Mouse (Mus musculus) hindbrain, embryonic 11.5 days (tissue): ENCODE results near the gene BC030867. TPM values are rescaled to one million over a fixed set of nuclear protein-coding genes. Genes with fewer than 3 reads are reported as not detected.
A peak's percentile ranks its signal among the peaks of the same experiment; 100 is the strongest.

Experiments
- ATAC-seq: fragments of 200-750 bp; cut with Nextera tagmentation; 2 replicates; pipeline ENCODE4 v1.8.0; 2017; ENCODE audit warnings: mild to moderate bottlenecking, moderate TSS enrichment, moderate library complexity; ENCODE audit not compliant: low FRiP score
- DNase-seq: peaks from one replicate; pipeline ENCODE4 v3.0.0-alpha.2; 2015; ENCODE audit warnings: low spot score
- H3K27ac ChIP-seq: fragments of 300-500 bp; sonication (generic); 2 replicates; pipeline ENCODE4 v1.5.1; 2014; ENCODE audit warnings: mild to moderate bottlenecking, low read depth, low read length
- H3K27me3 ChIP-seq: fragments of 300-500 bp; sonication (generic); 2 replicates; pipeline ENCODE4 v1.6.1; 2014; ENCODE audit warnings: mild to moderate bottlenecking, low read length, moderate library complexity, mixed read lengths; ENCODE audit not compliant: control insufficient read depth, insufficient read depth
- H3K36me3 ChIP-seq: fragments of 300-500 bp; sonication (generic); 2 replicates; pipeline ENCODE4 v1.6.1; 2014; ENCODE audit warnings: mild to moderate bottlenecking, low read length, moderate library complexity, mixed read lengths; ENCODE audit not compliant: control insufficient read depth, insufficient read depth
- H3K4me1 ChIP-seq: fragments of 300-500 bp; sonication (generic); replicated peaks from 2 replicates; pipeline ENCODE4 v1.6.1; 2014; ENCODE audit warnings: low read length, mixed read lengths; ENCODE audit not compliant: control insufficient read depth, insufficient read depth
- H3K4me2 ChIP-seq: fragments of 300-500 bp; sonication (generic); replicated peaks from 2 replicates; pipeline ENCODE4 v1.6.1; 2014; ENCODE audit warnings: mild to moderate bottlenecking, low read depth, low read length
- H3K4me3 ChIP-seq: fragments of 300-500 bp; sonication (generic); 2 replicates; pipeline ENCODE4 v1.5.1; 2014; ENCODE audit warnings: low read depth, low read length
- H3K9ac ChIP-seq: fragments of 300-500 bp; sonication (generic); 2 replicates; pipeline ENCODE4 v1.6.1; 2014; ENCODE audit warnings: low read depth, low read length
- H3K9me3 ChIP-seq: fragments of 300-500 bp; sonication (generic); 2 replicates; pipeline ENCODE4 v1.6.1; 2016; ENCODE audit warnings: low read length; ENCODE audit not compliant: control insufficient read depth
- WGBS: fragments of 180-500 bp; shearing (Covaris S2); extraction: QIAGEN DNeasy Blood & Tissue Kit; methylation state at CpG from one replicate; pipeline ENCODE4 v1.1.7; 2014; 5-methylcytosine and 5-hydroxymethylcytosine counted together
- polyA plus RNA-seq: library from polyadenylated mRNA; unstranded; fragments of >200 nt; fragmentation: Nextera tagmentation; extraction: Ambion mirVana; gene quantifications from 2 replicates; pipeline ENCODE4 v1.2.1, GENCODE M21; 2014

Gene BC030867
- polyA plus RNA-seq, 1 experiment from 2014 or later: 14.0 TPM

DNA sequence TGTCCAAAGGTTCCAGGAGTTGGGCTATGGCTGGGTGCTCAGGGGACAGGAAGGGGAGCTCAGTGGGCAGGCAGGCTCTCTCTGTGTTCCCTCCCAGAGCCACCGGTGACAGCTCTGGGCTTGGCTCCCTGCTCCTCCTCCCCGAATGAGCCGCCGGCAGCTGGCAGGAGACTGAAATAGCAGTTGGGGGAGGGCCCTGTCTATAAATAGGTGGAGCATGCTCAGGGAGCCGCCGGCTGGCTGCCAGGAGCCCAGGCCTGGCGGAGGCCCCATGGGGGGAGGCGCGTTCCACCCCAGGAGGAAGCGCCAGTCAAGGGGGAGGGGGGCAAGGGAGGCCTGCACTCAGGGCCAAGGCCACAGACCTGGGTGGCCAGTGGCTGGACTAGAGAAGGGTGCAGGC, 29.9 kb upstream of the BC030867 start:
- Histone ChIP-seq H3K9me3 (no peaks in the 10 kb centered on the region), H3K27me3 (no peaks in the 10 kb centered on the region), H3K27ac (peak overlapping the region; percentile 75), H3K4me1 (peaks cover 26% of the 10 kb centered on the region), H3K4me2 (peak overlapping the region; percentile 27), H3K9ac (peak overlapping the region; percentile 33; the same call in 1 of the 2 replicates), H3K4me3 (peak overlapping the region; percentile 22), H3K36me3 (no peaks in the 10 kb centered on the region; the same call in 1 of the 2 replicates)
- 0% methylated on average over 9 of the region's 10 CpGs for WGBS
- ATAC-seq (peak; percentile 69), DNase-seq (peak; percentile 71)

DNA sequence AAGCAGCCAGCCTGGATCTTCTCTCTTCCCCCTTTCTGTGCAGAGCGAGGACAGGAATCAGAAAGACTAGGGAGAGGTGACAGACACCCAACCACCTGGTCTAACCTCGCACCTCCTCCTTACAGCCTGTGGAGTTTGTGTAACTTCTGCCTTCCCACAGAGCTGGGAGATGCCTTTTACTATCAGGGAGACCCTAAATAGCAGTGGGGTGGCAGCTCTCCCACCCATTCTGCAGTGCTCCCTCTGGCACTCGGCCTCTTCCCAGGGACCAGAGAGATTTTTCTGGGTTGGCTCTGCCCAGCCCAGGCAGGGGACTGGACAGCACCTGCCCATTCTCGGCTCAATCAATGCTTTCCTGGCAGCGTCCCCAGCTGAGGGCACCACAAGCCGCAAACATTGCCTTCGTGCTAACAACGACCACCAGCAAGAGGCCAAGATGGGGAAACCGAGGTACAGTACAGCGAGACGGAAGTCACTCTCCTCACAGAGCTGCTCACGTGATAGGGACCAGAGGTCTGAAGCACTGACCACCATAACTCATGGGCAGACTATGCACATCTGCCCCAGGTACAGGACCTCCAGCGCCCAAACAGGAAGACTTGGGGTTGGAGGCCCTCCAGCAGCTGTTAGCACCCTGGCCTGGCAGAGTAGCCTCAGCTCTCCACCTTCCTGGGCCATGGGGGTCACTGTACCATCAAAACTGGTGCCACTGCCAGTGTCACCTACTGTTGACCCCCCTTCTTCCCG, 29.3 kb upstream of the BC030867 start:
- Histone ChIP-seq H3K4me3 (peak overlapping the region; percentile 22; the same call in 1 of the 2 replicates), H3K36me3 (no peaks in the 10 kb centered on the region; the same call in 1 of the 2 replicates), H3K4me2 (peak overlapping the region; percentile 27), H3K27ac (peak overlapping the region; percentile 75), H3K27me3 (no peaks in the 10 kb centered on the region), H3K4me1 (peaks cover 26% of the 10 kb centered on the region), H3K9ac (no peak overlapping the region), H3K9me3 (no peaks in the 10 kb centered on the region)
- 73% methylated on average over 14 of the region's 14 CpGs for WGBS
- DNase-seq (no peak), ATAC-seq (peak; percentile 26; the same call in 1 of the 2 replicates)

DNA sequence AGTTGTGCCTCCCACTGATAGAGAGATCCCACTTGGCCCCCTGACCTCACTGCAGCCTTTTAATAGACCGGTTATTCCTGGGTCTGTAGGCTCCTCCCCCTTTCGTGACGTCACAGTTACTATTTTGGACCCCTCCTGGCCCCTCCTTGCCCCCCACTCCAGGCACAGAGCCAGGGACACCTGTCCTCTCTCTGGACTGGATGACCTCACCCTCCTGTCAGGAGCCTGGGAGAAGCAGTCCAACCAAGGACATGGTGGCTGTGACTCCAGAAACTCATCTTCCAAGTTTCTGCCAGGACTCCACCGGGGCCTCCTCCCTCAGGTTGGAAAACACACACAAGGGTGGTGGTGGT, 28.7 kb upstream of the BC030867 start:
- H3K36me3 ChIP-seq: no peaks in the 10 kb centered on the region; the same call in 1 of the 2 replicates
- DNase-seq: no peak

DNA sequence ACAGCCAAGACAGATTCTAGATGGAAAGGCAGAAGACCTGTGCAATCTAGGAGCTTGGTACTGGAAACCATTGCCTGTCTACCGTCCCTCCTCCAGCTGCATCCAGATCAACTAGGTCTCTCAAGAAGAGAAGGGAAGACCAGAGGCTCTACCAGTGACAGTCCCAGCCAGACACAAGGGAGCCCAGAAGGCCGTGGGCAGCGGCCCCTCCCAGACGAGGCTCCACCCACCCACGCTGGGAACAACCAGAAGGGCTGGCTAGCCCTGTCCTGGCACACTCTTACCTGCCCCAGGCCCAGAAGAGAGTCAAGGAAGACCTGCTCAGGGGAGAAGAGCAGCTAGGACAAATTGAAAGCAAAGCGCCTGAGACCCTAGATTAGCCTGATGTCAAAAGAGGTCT, 28.2 kb upstream of the BC030867 start:
- H3K4me3 ChIP-seq: no peak overlapping the region
- H3K4me2 ChIP-seq: no peak overlapping the region
- H3K27me3 ChIP-seq: no peaks in the 10 kb centered on the region
- no peak overlapping the region for H3K9ac ChIP-seq
- ATAC-seq (no peak), DNase-seq (no peak)
- H3K9me3 ChIP-seq: no peaks in the 10 kb centered on the region
- no peaks in the 10 kb centered on the region; the same call in 1 of the 2 replicates for H3K36me3 ChIP-seq
- 62% methylated on average over 6 of the region's 6 CpGs for WGBS
- peaks cover 32% of the 10 kb centered on the region for H3K4me1 ChIP-seq
- H3K27ac ChIP-seq: no peak overlapping the region

More for the DNA sequence above, 28.7 kb upstream of the BC030867 start:
- Histone ChIP-seq H3K27me3 (no peaks in the 10 kb centered on the region), H3K4me1 (peaks cover 28% of the 10 kb centered on the region), H3K9ac (no peak overlapping the region), H3K27ac (no peak overlapping the region), H3K4me3 (no peak overlapping the region), H3K4me2 (no peak overlapping the region), H3K9me3 (no peaks in the 10 kb centered on the region)
- no peak for ATAC-seq
- WGBS: 87% methylated on average over 4 of the region's 4 CpGs

DNA sequence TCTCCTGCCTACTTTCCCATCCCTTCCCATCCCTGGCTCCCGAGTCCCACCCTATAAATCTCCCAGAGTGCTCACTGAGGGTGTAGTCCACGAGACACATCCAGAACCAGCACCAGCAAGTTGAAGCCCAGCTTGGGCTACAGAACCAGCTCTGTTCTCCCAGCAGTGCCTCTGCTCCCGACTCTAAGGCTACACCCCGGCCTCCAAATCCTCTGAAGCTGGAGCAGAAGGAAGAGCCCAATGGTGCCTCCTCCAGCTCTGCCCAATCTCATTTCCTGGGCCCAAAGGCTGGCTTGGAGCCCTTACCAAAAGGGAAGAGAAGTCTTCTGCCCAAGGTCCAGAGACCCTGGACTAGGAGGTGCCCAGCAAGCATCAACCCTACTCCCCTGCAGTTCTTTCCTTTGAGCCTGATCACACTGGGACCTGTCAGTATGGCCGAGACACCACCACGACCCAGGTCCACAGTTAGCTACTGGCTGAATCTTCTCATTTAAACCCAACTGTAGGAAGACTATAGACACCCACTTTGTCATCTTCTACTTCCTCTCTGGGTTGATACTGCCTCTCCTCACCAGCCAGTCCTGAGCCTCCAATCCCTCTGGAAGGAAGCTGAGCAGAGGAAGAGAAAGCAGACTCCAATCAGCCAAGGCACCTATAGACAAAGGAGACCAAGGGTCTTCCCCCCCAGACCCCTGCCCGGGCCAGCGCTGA, 27.3 kb upstream of the BC030867 start:
- Histone ChIP-seq H3K27me3 (no peaks in the 10 kb centered on the region), H3K4me2 (no peak overlapping the region), H3K9me3 (no peaks in the 10 kb centered on the region), H3K9ac (no peak overlapping the region), H3K36me3 (no peaks in the 10 kb centered on the region; the same call in 1 of the 2 replicates), H3K4me3 (no peak overlapping the region), H3K4me1 (peaks cover 37% of the 10 kb centered on the region), H3K27ac (no peak overlapping the region)
- 87% methylated on average over 8 of the region's 8 CpGs for WGBS
- ATAC-seq: no peak
- no peak for DNase-seq

DNA sequence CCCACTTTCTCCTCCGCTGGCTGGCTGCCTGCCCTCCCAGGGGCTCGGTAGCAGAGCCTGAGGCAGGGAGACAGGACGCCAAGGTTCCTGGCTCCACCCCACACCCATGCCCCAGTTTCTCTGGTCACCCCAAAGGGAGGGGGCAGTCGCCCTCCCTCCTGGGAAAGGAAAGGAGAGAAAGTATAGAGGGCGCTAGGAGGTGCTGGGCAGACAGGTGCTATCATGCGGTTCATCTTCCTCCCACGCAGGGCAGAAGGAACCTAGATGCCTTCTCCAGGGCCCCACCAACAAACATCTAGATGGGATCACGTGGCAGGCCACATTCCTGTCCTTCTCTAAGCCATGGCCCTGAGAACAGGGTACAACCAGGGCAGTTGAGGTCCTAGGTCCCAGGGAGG, 26.7 kb upstream of the BC030867 start:
- Histone ChIP-seq H3K27me3 (no peaks in the 10 kb centered on the region), H3K9ac (no peak overlapping the region), H3K4me1 (peaks cover 41% of the 10 kb centered on the region), H3K9me3 (no peaks in the 10 kb centered on the region), H3K4me3 (no peak overlapping the region), H3K36me3 (no peaks in the 10 kb centered on the region; the same call in 1 of the 2 replicates), H3K27ac (no peak overlapping the region), H3K4me2 (no peak overlapping the region)
- ATAC-seq (no peak), DNase-seq (no peak)
- WGBS: 75% methylated on average over 8 of the region's 8 CpGs

DNA sequence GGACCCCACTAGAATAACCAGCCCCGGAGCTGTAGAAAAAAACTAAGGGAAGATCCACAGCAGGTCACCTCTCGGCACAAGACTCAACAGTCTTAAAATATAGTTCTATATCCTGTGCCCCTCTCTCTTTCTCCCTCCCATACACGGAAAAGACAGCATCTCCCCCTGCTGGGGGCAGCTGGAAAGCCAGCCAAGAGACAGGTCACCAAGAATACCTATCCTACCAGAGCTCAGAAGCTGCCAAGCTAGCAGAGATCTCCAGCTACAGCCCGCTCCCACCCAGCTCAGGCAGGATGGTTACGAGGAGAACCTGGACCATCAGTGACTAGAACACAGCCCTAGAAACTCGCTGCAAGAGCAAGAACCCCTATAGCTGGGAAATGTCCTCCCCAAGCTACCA, 25.5 kb upstream of the BC030867 start:
- Histone ChIP-seq H3K4me2 (no peak overlapping the region), H3K9me3 (no peaks in the 10 kb centered on the region), H3K27me3 (no peaks in the 10 kb centered on the region), H3K27ac (0 out of 2 replicates have a peak overlapping the region, but pooled peaks have one; percentile 20), H3K4me3 (no peak overlapping the region), H3K9ac (no peak overlapping the region), H3K36me3 (no peaks in the 10 kb centered on the region; the same call in 1 of the 2 replicates), H3K4me1 (peaks cover 40% of the 10 kb centered on the region)
- DNase-seq (peak; percentile 80), ATAC-seq (no peak)
- 43% methylated on average over 6 of the region's 6 CpGs for WGBS

DNA sequence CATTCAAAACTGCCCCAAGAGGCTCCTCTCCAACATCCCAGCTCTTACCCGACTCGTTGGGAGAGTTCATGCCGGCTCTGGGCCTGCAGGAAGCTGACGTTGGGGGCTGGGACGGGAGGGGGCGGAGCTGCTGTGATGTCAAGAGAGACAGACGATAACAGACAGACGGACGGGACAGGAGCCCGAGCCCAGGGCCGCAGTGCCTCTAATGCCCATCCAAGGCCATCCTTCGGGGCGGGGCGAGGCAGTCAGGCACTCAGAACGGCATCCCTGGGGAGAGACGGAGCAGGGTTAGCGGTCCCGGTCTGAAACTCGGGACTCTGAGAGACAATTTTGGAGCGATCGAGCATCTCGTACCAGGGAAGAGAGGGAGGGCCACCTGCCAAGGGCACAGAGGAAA, 24.0 kb upstream of the BC030867 start:
- peaks cover 27% of the 10 kb centered on the region for H3K4me1 ChIP-seq
- no peaks in the 10 kb centered on the region for H3K27me3 ChIP-seq
- H3K4me2 ChIP-seq: peak overlapping the region; percentile 35
- 8% methylated on average over 22 of the region's 22 CpGs for WGBS
- H3K27ac ChIP-seq: no peak overlapping the region
- ATAC-seq (no peak), DNase-seq (no peak)
- peak overlapping the region; percentile 34; the same call in 1 of the 2 replicates for H3K9ac ChIP-seq
- peak overlapping the region; percentile 12 for H3K4me3 ChIP-seq
- no peaks in the 10 kb centered on the region for H3K9me3 ChIP-seq
- no peaks in the 10 kb centered on the region; the same call in 1 of the 2 replicates for H3K36me3 ChIP-seq
